ENCODE assay signal across 9 mouse cellular contexts in the genomic region with DNA sequence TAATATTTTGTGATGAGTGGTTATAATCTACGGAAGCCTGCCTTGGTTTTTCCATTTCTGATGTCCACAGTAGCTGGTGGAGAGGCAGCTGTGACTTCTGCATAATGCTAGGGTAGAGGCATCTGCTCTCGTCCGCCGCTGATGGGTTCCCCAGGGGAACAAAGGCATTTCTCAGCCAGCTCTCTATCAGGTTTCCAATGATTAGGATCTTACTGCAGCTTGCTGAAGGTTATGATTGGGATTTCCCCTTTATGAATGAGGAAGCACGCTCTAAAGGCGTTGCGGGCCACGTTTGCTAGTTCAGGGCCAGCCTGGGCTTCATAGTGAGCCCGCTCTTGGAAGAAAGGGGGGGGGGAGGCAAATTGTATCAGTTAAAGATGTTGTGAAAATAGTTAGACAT. TPM values are rescaled to one million over a fixed set of nuclear protein-coding genes. Genes with fewer than 3 reads are reported as not detected.
DNase-seq lines count a peak whose midpoint lies in the region; ATAC-seq and TF ChIP-seq lines count a peak whose summit lies in the region.
"Had no signal": no experiment of that assay in that cellular context is flagged by ENCODE, and none has a peak within 500 bp of the region (broad histone marks: within the 10 kb centered on the region; RNA-seq: fewer than 3 reads in every experiment).

No protein-coding gene starts in this region.

- no peaks in the 10 kb centered on the region for H3K27me3 ChIP-seq in forebrain, embryonic 10.5 days (ENCODE audit: poor library complexity, severe bottlenecking)
- H3K27me3 ChIP-seq in liver, embryonic 12.5 days (replicated peaks) = no peaks in the 10 kb centered on the region
- no peaks in the 10 kb centered on the region for H3K27me3 ChIP-seq in splenic B cell, adult 2 months (ENCODE audit: control insufficient read depth, insufficient read depth, low read length, poor library complexity, severe bottlenecking)

- peaks cover 42% of the 10 kb centered on the region for H3K4me1 ChIP-seq in forebrain, embryonic 10.5 days
- peaks cover 56% of the 10 kb centered on the region for H3K4me1 ChIP-seq in liver, embryonic 12.5 days

- peak overlapping the region; percentile 1; the same call in 1 of the 2 replicates for H3K4me3 ChIP-seq in layer of hippocampus, adult 2 months
- peak overlapping the region; percentile 93; the same call in 1 of the 2 replicates for H3K4me3 ChIP-seq in forebrain, embryonic 10.5 days
- H3K4me3 ChIP-seq in liver, embryonic 12.5 days = peak overlapping the region; percentile 97; the same call in 1 of the 2 replicates

- H3K36me3 ChIP-seq in forebrain, embryonic 10.5 days (replicated peaks) = peaks cover 40% of the 10 kb centered on the region
- peaks cover 41% of the 10 kb centered on the region for H3K36me3 ChIP-seq in liver, embryonic 12.5 days
- H3K36me3 ChIP-seq in splenic B cell, adult 2 months (ENCODE audit: control insufficient read depth, insufficient read depth, low read length, poor library complexity, severe bottlenecking) = peaks cover 1% of the 10 kb centered on the region

- no peak overlapping the region for H3K27ac ChIP-seq in layer of hippocampus, adult 2 months
- no peak overlapping the region for H3K27ac ChIP-seq in forebrain, embryonic 10.5 days
- no peak overlapping the region for H3K27ac ChIP-seq in liver, embryonic 12.5 days

- no peaks in the 10 kb centered on the region for H3K9me3 ChIP-seq in forebrain, embryonic 10.5 days
- no peaks in the 10 kb centered on the region for H3K9me3 ChIP-seq in liver, embryonic 12.5 days (replicated peaks)

- H3K4me2 ChIP-seq in liver, embryonic 12.5 days = peak overlapping the region; percentile 79

- no peak for TF ChIP-seq CTCF in layer of hippocampus, adult 2 months (conservative IDR thresholded peaks at IDR 0.05)

- WGBS in forebrain, embryonic 10.5 days = 84% methylated on average over 9 of the region's 9 CpGs
- WGBS in liver, embryonic 12.5 days (ENCODE audit: insufficient replicate concordance) = 70% methylated on average over 9 of the region's 9 CpGs

- no peak for DNase-seq in layer of hippocampus, adult 2 months (ENCODE audit: low spot score in 2 of 2)
- DNase-seq in layer of hippocampus, postnatal 14 days (ENCODE audit: low spot score in 2 of 2) = no peak
- DNase-seq in forebrain, embryonic 10.5 days (ENCODE audit: extremely low spot score, low spot score) = no peak
- DNase-seq in splenic B cell, adult 2 months (ENCODE audit: low read depth, low spot score) = peak; percentile 53
- DNase-seq in spleen, postnatal 4 days (ENCODE audit: low spot score in 2 of 2) = no peak
- DNase-seq in cerebellum, adult 11-12 months = no peak
- DNase-seq: right cerebral cortex, postnatal 25 days had no signal

- no peak for ATAC-seq in liver, embryonic 12.5 days

- no peak overlapping the region for H3K9ac ChIP-seq in liver, embryonic 12.5 days

RNA-seq across cellular contexts. Expression of gene Proser1, which starts 3.0 kb away (rescaled TPM):
- 10 to 100 TPM; 24.8 to 29.6 TPM for total RNA-seq in layer of hippocampus, adult 2 months (2021)
- 10 to 100 TPM; 28.0 to 28.5 TPM for total RNA-seq in layer of hippocampus, postnatal 14 days (2021)
- 20.3 and 22.0 TPM in 2 replicates for polyA plus RNA-seq in forebrain, embryonic 10.5 days (2016; fragmentation: Nextera tagmentation; extraction: Ambion mirVana)
- polyA plus RNA-seq in liver, embryonic 12.5 days (2016; fragmentation: Nextera tagmentation; extraction: Ambion mirVana) = 7.7 and 8.8 TPM in 2 replicates

RNA-seq across cellular contexts. Expression of gene Nhlrc3, which starts 3.3 kb away (rescaled TPM):
- 10 to 100 TPM in 1 of 2 experiments, 1 to 10 TPM in 1; 9.8 to 11.7 TPM for total RNA-seq in layer of hippocampus, adult 2 months (2021)
- 10 to 100 TPM in 1 of 2 experiments, 1 to 10 TPM in 1; 9.9 to 11.4 TPM for total RNA-seq in layer of hippocampus, postnatal 14 days (2021)
- polyA plus RNA-seq in forebrain, embryonic 10.5 days (2016; fragmentation: Nextera tagmentation; extraction: Ambion mirVana) = 9.8 and 10.3 TPM in 2 replicates
- 5.9 TPM in 2 replicates for polyA plus RNA-seq in liver, embryonic 12.5 days (2016; fragmentation: Nextera tagmentation; extraction: Ambion mirVana)

RNA-seq across cellular contexts. Expression of gene Stoml3, which starts 22.0 kb away (rescaled TPM):
- total RNA-seq in layer of hippocampus, adult 2 months (2021) = under 1 TPM; 0.33 to 0.37 TPM
- total RNA-seq in layer of hippocampus, postnatal 14 days (2021) = 1 to 10 TPM in 1 of 2 experiments, under 1 TPM in 1; 0.36 to 1.5 TPM
- not detected in 2 replicates for polyA plus RNA-seq in forebrain, embryonic 10.5 days (2016; fragmentation: Nextera tagmentation; extraction: Ambion mirVana)
- not detected in 2 replicates for polyA plus RNA-seq in liver, embryonic 12.5 days (2016; fragmentation: Nextera tagmentation; extraction: Ambion mirVana)
- total RNA-seq: adrenal gland, adult 18-20 months had no signal

Comparison
In these comparisons a context has a peak if more than half of its experiments do, and no peak if none do; other contexts are left out.
1. H3K4me3 ChIP-seq: peak in every context shown above with its lines; median percentile 97 in liver, embryonic 12.5 days; 93 in forebrain, embryonic 10.5 days; 1 in layer of hippocampus, adult 2 months.